Mouse (Mus musculus) liver, embryonic 12.5 days (tissue): Measurements from ENCODE around the gene Nek1. TPM values are rescaled to one million over a fixed set of nuclear protein-coding genes. Genes with fewer than 3 reads are reported as not detected.

Source experiments
- ATAC-seq: fragments of 200-750 bp; cut with Nextera tagmentation; 2 replicates; pipeline ENCODE4 v1.8.0; 2017; ENCODE audit warnings: moderate number of reproducible peaks, mild to moderate bottlenecking, moderate library complexity
- H3K27ac ChIP-seq: fragments of 300-500 bp; sonication (generic); 2 replicates; pipeline ENCODE4 v1.5.1; 2016; ENCODE audit warnings: mild to moderate bottlenecking
- H3K27me3 ChIP-seq: fragments of 300-500 bp; sonication (generic); replicated peaks from 2 replicates; pipeline ENCODE4 v1.6.1; 2016; ENCODE audit warnings: mild to moderate bottlenecking, moderate library complexity
- H3K36me3 ChIP-seq: fragments of 300-500 bp; sonication (generic); 2 replicates; pipeline ENCODE4 v1.6.1; 2016; ENCODE audit warnings: mild to moderate bottlenecking, moderate library complexity
- H3K4me1 ChIP-seq: fragments of 300-500 bp; sonication (generic); 2 replicates; pipeline ENCODE4 v1.6.1; 2016
- H3K4me2 ChIP-seq: fragments of 300-500 bp; sonication (generic); 2 replicates; pipeline ENCODE4 v1.6.1; 2016; ENCODE audit warnings: mild to moderate bottlenecking, moderate library complexity
- H3K4me3 ChIP-seq: fragments of 300-500 bp; sonication (generic); 2 replicates; pipeline ENCODE4 v1.5.1; 2016; ENCODE audit warnings: mild to moderate bottlenecking, moderate library complexity
- H3K9ac ChIP-seq: fragments of 300-500 bp; sonication (generic); 2 replicates; pipeline ENCODE4 v1.6.1; 2016; ENCODE audit warnings: mild to moderate bottlenecking, moderate library complexity
- H3K9me3 ChIP-seq: fragments of 300-500 bp; sonication (generic); replicated peaks from 2 replicates; pipeline ENCODE4 v1.6.1; 2016; ENCODE audit warnings: mild to moderate bottlenecking, moderate library complexity
- WGBS: fragments of 180-500 bp; shearing (Covaris S2); methylation state at CpG from one replicate; pipeline ENCODE4 v1.1.7; 2016; ENCODE audit not compliant: insufficient replicate concordance; 5-methylcytosine and 5-hydroxymethylcytosine counted together
- polyA plus RNA-seq: library from polyadenylated mRNA; unstranded; fragments of >200 nt; fragmentation: Nextera tagmentation; extraction: Ambion mirVana; gene quantifications from 2 replicates; pipeline ENCODE4 v1.2.1, GENCODE M21; 2016

Nek1 gene
- polyA plus RNA-seq, 1 experiment from 2014 or later = 10.1 TPM

GRCm38 (mm10) chr8:60992561-60992909 is 460 bp upstream of the Nek1 start:
- WGBS = 2% methylated on average over 16 of the region's 16 CpGs
- peak; percentile 84 for ATAC-seq

GRCm38 (mm10) chr8:60993639-60993986 is 618 bp downstream of the Nek1 start:
- Histone ChIP-seq H3K9ac (peak overlapping the region; percentile 83), H3K27me3 (no peaks in the 10 kb centered on the region), H3K4me1 (peaks cover 23% of the 10 kb centered on the region), H3K36me3 (peaks cover 6% of the 10 kb centered on the region), H3K4me3 (peak overlapping the region; percentile 83), H3K27ac (peak overlapping the region; percentile 97), H3K9me3 (0 out of 2 replicates have a peak, but pooled peaks cover 3% of the 10 kb centered on the region), H3K4me2 (peak overlapping the region; percentile 78)
- WGBS = 2% methylated on average over 12 of the region's 12 CpGs
- ATAC-seq = peak; percentile 38

More at GRCm38 (mm10) chr8:60992561-60992909, 460 bp upstream of the Nek1 start:
- no peaks in the 10 kb centered on the region for H3K27me3 ChIP-seq
- peak overlapping the region; percentile 83 for H3K9ac ChIP-seq
- peak overlapping the region; percentile 78 for H3K4me2 ChIP-seq
- H3K4me1 ChIP-seq = peaks cover 23% of the 10 kb centered on the region
- peak overlapping the region; percentile 97 for H3K27ac ChIP-seq
- H3K36me3 ChIP-seq = no peaks in the 10 kb centered on the region
- peak overlapping the region; percentile 83 for H3K4me3 ChIP-seq
- H3K9me3 ChIP-seq = no peaks in the 10 kb centered on the region

- no peak overlapping the region for H3K4me2 ChIP-seq
- H3K9ac ChIP-seq = no peak overlapping the region
- ATAC-seq = no peak
- H3K9me3 ChIP-seq = 0 out of 2 replicates have a peak, but pooled peaks cover 3% of the 10 kb centered on the region
- H3K36me3 ChIP-seq = peaks cover 8% of the 10 kb centered on the region
- 73% methylated on average over 3 of the region's 3 CpGs for WGBS
- H3K27ac ChIP-seq = no peak overlapping the region
- no peak overlapping the region for H3K4me3 ChIP-seq
- peaks cover 20% of the 10 kb centered on the region for H3K4me1 ChIP-seq
- no peaks in the 10 kb centered on the region for H3K27me3 ChIP-seq
Measured at GRCm38 (mm10) chr8:60996468-60996867, 3.5 kb downstream of the Nek1 start.

- ATAC-seq = no peak
- H3K9me3 ChIP-seq = no peaks in the 10 kb centered on the region
- no peak overlapping the region for H3K4me3 ChIP-seq
- H3K4me1 ChIP-seq = peaks cover 22% of the 10 kb centered on the region
- H3K27me3 ChIP-seq = no peaks in the 10 kb centered on the region
- H3K9ac ChIP-seq = no peak overlapping the region
- peaks cover 8% of the 10 kb centered on the region for H3K36me3 ChIP-seq
- no peak overlapping the region for H3K4me2 ChIP-seq
- H3K27ac ChIP-seq = no peak overlapping the region
Measured at GRCm38 (mm10) chr8:61041951-61042350, 49.0 kb downstream of the Nek1 start.

- H3K27ac ChIP-seq = peak overlapping the region; percentile 45; the same call in 1 of the 2 replicates
- H3K4me2 ChIP-seq = no peak overlapping the region
- no peaks in the 10 kb centered on the region for H3K27me3 ChIP-seq
- WGBS = 48% methylated on average over 4 of the region's 4 CpGs
- peak; percentile 90 for ATAC-seq
- H3K4me1 ChIP-seq = peaks cover 22% of the 10 kb centered on the region
- H3K4me3 ChIP-seq = no peak overlapping the region
- no peaks in the 10 kb centered on the region for H3K9me3 ChIP-seq
- no peak overlapping the region for H3K9ac ChIP-seq
- no peaks in the 10 kb centered on the region for H3K36me3 ChIP-seq
Measured at GRCm38 (mm10) chr8:61043874-61044273, 50.9 kb downstream of the Nek1 start.

GRCm38 (mm10) chr8:61046816-61047215 is 53.8 kb downstream of the Nek1 start:
- 88% methylated on average over 1 of the region's 1 CpGs for WGBS
- no peak for ATAC-seq
- H3K27me3 ChIP-seq = no peaks in the 10 kb centered on the region

GRCm38 (mm10) chr8:61053017-61053416 is 60.0 kb downstream of the Nek1 start:
- Histone ChIP-seq H3K4me1 (no peaks in the 10 kb centered on the region), H3K27me3 (no peaks in the 10 kb centered on the region), H3K9ac (no peak overlapping the region), H3K4me2 (no peak overlapping the region), H3K4me3 (no peak overlapping the region), H3K36me3 (peaks cover 23% of the 10 kb centered on the region), H3K27ac (no peak overlapping the region), H3K9me3 (no peaks in the 10 kb centered on the region)
- ATAC-seq = no peak
- 85% methylated on average over 1 of the region's 1 CpGs for WGBS

More at GRCm38 (mm10) chr8:61046816-61047215, 53.8 kb downstream of the Nek1 start:
- Histone ChIP-seq H3K36me3 (peaks cover 12% of the 10 kb centered on the region), H3K27ac (no peak overlapping the region), H3K9me3 (no peaks in the 10 kb centered on the region), H3K4me1 (peaks cover 22% of the 10 kb centered on the region), H3K9ac (no peak overlapping the region), H3K4me3 (no peak overlapping the region), H3K4me2 (no peak overlapping the region)

GRCm38 (mm10) chr8:61054313-61054712 is 61.3 kb downstream of the Nek1 start:
- WGBS = 85% methylated on average over 5 of the region's 5 CpGs

GRCm38 (mm10) chr8:61056997-61057396 is 64.0 kb downstream of the Nek1 start:
- H3K9ac ChIP-seq = no peak overlapping the region
- H3K36me3 ChIP-seq = peaks cover 9% of the 10 kb centered on the region
- H3K4me1 ChIP-seq = peaks cover 13% of the 10 kb centered on the region; the same call in 1 of the 2 replicates
- H3K4me3 ChIP-seq = no peak overlapping the region
- no peaks in the 10 kb centered on the region for H3K9me3 ChIP-seq
- no peak for ATAC-seq
- H3K27ac ChIP-seq = no peak overlapping the region
- WGBS = 71% methylated on average over 3 of the region's 3 CpGs
- no peaks in the 10 kb centered on the region for H3K27me3 ChIP-seq
- H3K4me2 ChIP-seq = no peak overlapping the region

More at GRCm38 (mm10) chr8:61054313-61054712, 61.3 kb downstream of the Nek1 start:
- no peak for ATAC-seq
- H3K36me3 ChIP-seq = peaks cover 23% of the 10 kb centered on the region
- H3K4me2 ChIP-seq = no peak overlapping the region
- H3K9me3 ChIP-seq = no peaks in the 10 kb centered on the region
- no peak overlapping the region for H3K9ac ChIP-seq
- H3K4me3 ChIP-seq = no peak overlapping the region
- no peaks in the 10 kb centered on the region for H3K4me1 ChIP-seq
- no peak overlapping the region for H3K27ac ChIP-seq
- no peaks in the 10 kb centered on the region for H3K27me3 ChIP-seq

GRCm38 (mm10) chr8:61059143-61059542 is 66.1 kb downstream of the Nek1 start:
- ATAC-seq = no peak
- no peak overlapping the region for H3K27ac ChIP-seq
- H3K27me3 ChIP-seq = no peaks in the 10 kb centered on the region
- H3K4me2 ChIP-seq = no peak overlapping the region
- peaks cover 13% of the 10 kb centered on the region; the same call in 1 of the 2 replicates for H3K4me1 ChIP-seq
- no peaks in the 10 kb centered on the region for H3K9me3 ChIP-seq
- H3K4me3 ChIP-seq = no peak overlapping the region
- no peak overlapping the region for H3K9ac ChIP-seq
- peaks cover 15% of the 10 kb centered on the region for H3K36me3 ChIP-seq

GRCm38 (mm10) chr8:61060412-61060811 is 67.4 kb downstream of the Nek1 start:
- H3K9me3 ChIP-seq = no peaks in the 10 kb centered on the region
- H3K9ac ChIP-seq = peak overlapping the region; percentile 18; the same call in 1 of the 2 replicates
- H3K27ac ChIP-seq = peak overlapping the region; percentile 68
- peaks cover 12% of the 10 kb centered on the region for H3K36me3 ChIP-seq
- WGBS = 29% methylated on average over 7 of the region's 7 CpGs
- H3K27me3 ChIP-seq = no peaks in the 10 kb centered on the region
- H3K4me1 ChIP-seq = peaks cover 13% of the 10 kb centered on the region
- ATAC-seq = peak; percentile 86
- H3K4me3 ChIP-seq = no peak overlapping the region
- H3K4me2 ChIP-seq = peak overlapping the region; percentile 31; the same call in 1 of the 2 replicates

GRCm38 (mm10) chr8:61075059-61075458 is 82.1 kb downstream of the Nek1 start:
- Histone ChIP-seq H3K4me2 (no peak overlapping the region), H3K36me3 (peaks cover 19% of the 10 kb centered on the region), H3K9me3 (no peaks in the 10 kb centered on the region), H3K4me3 (no peak overlapping the region), H3K27me3 (no peaks in the 10 kb centered on the region), H3K27ac (no peak overlapping the region), H3K9ac (no peak overlapping the region), H3K4me1 (no peaks in the 10 kb centered on the region)
- ATAC-seq = no peak

- Histone ChIP-seq H3K27ac (no peak overlapping the region), H3K9me3 (no peaks in the 10 kb centered on the region), H3K9ac (no peak overlapping the region), H3K4me2 (no peak overlapping the region), H3K27me3 (no peaks in the 10 kb centered on the region), H3K4me1 (no peaks in the 10 kb centered on the region), H3K4me3 (no peak overlapping the region), H3K36me3 (peaks cover 17% of the 10 kb centered on the region)
- ATAC-seq = no peak
- 75% methylated on average over 4 of the region's 4 CpGs for WGBS
Measured at GRCm38 (mm10) chr8:61110496-61110895, 117.5 kb downstream of the Nek1 start.
